Mouse (Mus musculus) cerebellum, adult 11-12 months (tissue): ENCODE data around the gene Paxx.
A peak's percentile ranks its signal among the peaks of the same experiment; 100 is the strongest.
"Not testable (repeated sequence)": the region's sequence is repeated elsewhere in the genome, so short reads cannot be mapped to it uniquely, and the experiment has no call there.

Source experiments
- DNase-seq: peaks from one replicate; pipeline ENCODE4 v3.0.0; 2022

Gene Paxx

GRCm38 (mm10) chr2:25441067-25441466 lies 19.8 kb downstream of the Paxx start:
- peak; percentile 61 for DNase-seq

- peak; percentile 57 for DNase-seq
Observed at GRCm38 (mm10) chr2:25436286-25436820, 24.5 kb downstream of the Paxx start.

- DNase-seq, result peak; percentile 97
Observed at GRCm38 (mm10) chr2:25434292-25434691, 26.6 kb downstream of the Paxx start.

GRCm38 (mm10) chr2:25433101-25433500 lies 27.8 kb downstream of the Paxx start:
- DNase-seq, result peak; percentile 68

GRCm38 (mm10) chr2:25432326-25433098 lies 28.4 kb downstream of the Paxx start:
- peak; percentile 69 for DNase-seq

- peak; percentile 65 for DNase-seq
Observed at GRCm38 (mm10) chr2:25431308-25431855, 29.5 kb downstream of the Paxx start.

GRCm38 (mm10) chr2:25430395-25431233 lies 30.3 kb downstream of the Paxx start:
- DNase-seq, result peak; percentile 76

- DNase-seq, result peak; percentile 83
Observed at GRCm38 (mm10) chr2:25429435-25430180, 31.3 kb downstream of the Paxx start.

GRCm38 (mm10) chr2:25428442-25429236 lies 32.3 kb downstream of the Paxx start, which contains the start of gene Abca2:
Gene Abca2, plus strand, starts transcription at chr2:25428703.
- DNase-seq, result peak; percentile 98

GRCm38 (mm10) chr2:25427256-25427655 lies 33.6 kb downstream of the Paxx start:
- peak; percentile 53 for DNase-seq

GRCm38 (mm10) chr2:25426721-25427191 lies 34.1 kb downstream of the Paxx start:
- peak; percentile 74 for DNase-seq

GRCm38 (mm10) chr2:25425481-25425880 lies 35.4 kb downstream of the Paxx start:
- DNase-seq, result peak; percentile 73

- DNase-seq, result peak; percentile 40
Observed at GRCm38 (mm10) chr2:25423626-25424025, 37.3 kb downstream of the Paxx start.

GRCm38 (mm10) chr2:25422587-25423410 lies 38.1 kb downstream of the Paxx start, which contains the start of gene Fut7:
Gene Fut7, plus strand, starts transcription at chr2:25423267.
- DNase-seq, result peak; percentile 65

- DNase-seq, result peak; percentile 56
Observed at GRCm38 (mm10) chr2:25421896-25422295, 39.0 kb downstream of the Paxx start.

- DNase-seq, result peak; percentile 31
Observed at GRCm38 (mm10) chr2:25417426-25417825, 43.5 kb downstream of the Paxx start.

GRCm38 (mm10) chr2:25413436-25413835 lies 47.5 kb downstream of the Paxx start:
- not testable (repeated sequence) for DNase-seq

GRCm38 (mm10) chr2:25408908-25409307 lies 52.0 kb downstream of the Paxx start:
- peak; percentile 20 for DNase-seq
